Mouse (Mus musculus): Measurements from ENCODE around the gene Lyg2. TPM values are rescaled to one million over a fixed set of nuclear protein-coding genes. Genes with fewer than 3 reads are reported as not detected.

The Lyg2 gene
- polyA plus RNA-seq, 1 experiment from 2014 or later: not detected

DNA sequence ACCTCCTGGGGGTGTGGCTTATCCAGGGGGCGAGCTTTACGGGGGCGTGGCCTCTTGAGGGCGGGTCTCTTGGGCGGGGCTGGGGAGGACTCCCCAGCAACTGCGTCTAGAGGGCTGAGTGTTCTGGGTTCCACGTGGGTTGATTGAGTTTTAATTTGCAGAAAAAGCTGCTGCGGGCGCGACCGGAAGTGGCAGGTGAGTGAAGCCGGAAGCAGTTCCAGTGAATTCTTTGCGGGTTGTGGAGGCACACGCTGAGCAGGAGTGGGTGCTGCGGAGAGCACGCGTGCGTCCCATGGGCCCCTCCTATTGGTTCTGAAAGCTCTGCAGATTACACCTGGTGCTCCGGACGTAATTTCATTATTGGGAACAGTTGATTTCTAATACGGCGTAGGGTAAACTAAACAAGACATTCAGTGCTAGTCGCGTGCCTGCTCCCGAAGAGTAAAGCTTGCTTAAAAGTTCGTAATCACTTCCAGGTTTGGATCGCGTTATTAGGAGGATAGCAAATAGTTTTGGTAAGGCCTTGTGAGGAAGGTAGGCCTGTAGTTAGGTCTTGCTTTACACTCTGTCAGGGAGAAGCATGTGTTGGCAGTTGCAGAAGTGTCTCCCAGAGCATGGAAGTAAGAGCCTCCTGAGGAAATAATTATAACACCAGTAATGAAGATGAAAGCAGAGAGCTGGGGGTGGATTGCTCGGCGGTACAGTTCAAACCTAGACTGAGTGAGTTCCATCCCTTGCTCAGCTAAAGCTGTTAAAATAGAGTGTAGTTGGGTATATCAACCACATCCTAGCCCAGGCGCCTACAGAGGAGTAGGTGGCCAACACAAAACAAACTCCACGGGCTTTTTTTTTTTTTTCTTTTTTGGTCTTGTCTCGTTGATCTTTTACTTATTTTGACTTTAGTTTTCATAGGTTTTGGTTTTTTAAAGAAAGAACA lies 43.9 kb downstream of the Lyg2 start:
- H3K4me3 ChIP-seq (ENCODE audit: low read depth, low read length): peak overlapping the region; percentile 49
- DNase-seq (ENCODE audit: low spot score) (peak; percentile 75), ATAC-seq (ENCODE audit: insufficient read depth, low FRiP score, low TSS enrichment) (peak; percentile 83; the same call in 1 of the 2 replicates)
- H3K4me1 ChIP-seq (ENCODE audit: control insufficient read depth, insufficient read depth, low read length): no peaks in the 10 kb centered on the region
- H3K9ac ChIP-seq (ENCODE audit: low read length): peak overlapping the region; percentile 54
- H3K4me2 ChIP-seq (ENCODE audit: low read depth): peak overlapping the region; percentile 49
- no peaks in the 10 kb centered on the region for H3K9me3 ChIP-seq (ENCODE audit: control insufficient read depth, low read length)
- 6% methylated on average over 33 of the region's 33 CpGs for WGBS
- peaks cover 2% of the 10 kb centered on the region for H3K36me3 ChIP-seq (ENCODE audit: control insufficient read depth, insufficient read depth, low read length)
- H3K27me3 ChIP-seq (ENCODE audit: control insufficient read depth, insufficient read depth, low read length): no peaks in the 10 kb centered on the region
- no peak overlapping the region for H3K27ac ChIP-seq (ENCODE audit: low read depth, low read length)

DNA sequence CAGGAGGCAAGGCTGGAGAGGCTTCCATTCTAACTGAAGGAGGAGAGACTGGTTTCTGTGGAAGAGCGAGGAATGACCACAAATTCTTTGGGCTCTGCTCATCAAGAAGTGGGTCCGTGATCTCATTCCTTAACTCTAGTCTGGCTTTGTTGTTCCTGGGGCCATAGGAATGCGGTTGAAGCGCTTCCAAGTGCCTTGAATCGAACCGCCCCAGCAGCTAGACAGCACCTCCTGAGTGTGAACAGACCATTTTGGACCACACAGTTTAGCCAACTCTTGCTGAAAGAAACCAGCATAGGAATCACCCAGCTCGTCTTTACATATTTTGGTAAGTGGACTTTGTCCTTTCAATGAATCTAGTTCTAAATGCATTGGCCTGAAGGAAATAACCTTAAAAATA lies 44.6 kb downstream of the Lyg2 start, which contains the start of gene Lipt1:
Gene Lipt1, plus strand, starts transcription at position 35 of the 400 bp plus-strand sequence.
- no peaks in the 10 kb centered on the region for H3K4me1 ChIP-seq (ENCODE audit: control insufficient read depth, insufficient read depth, low read length)
- 8% methylated on average over 7 of the region's 7 CpGs for WGBS
- no peaks in the 10 kb centered on the region for H3K9me3 ChIP-seq (ENCODE audit: control insufficient read depth, low read length)
- H3K27ac ChIP-seq (ENCODE audit: low read depth, low read length): no peak within 1 kb of the TSS
- H3K4me3 ChIP-seq (ENCODE audit: low read depth, low read length): peak within 1 kb of the TSS; percentile 49
- ATAC-seq (ENCODE audit: insufficient read depth, low FRiP score, low TSS enrichment) (peak; percentile 49; the same call in 1 of the 2 replicates), DNase-seq (ENCODE audit: low spot score) (peak; percentile 34)
- H3K36me3 ChIP-seq (ENCODE audit: control insufficient read depth, insufficient read depth, low read length): peaks cover 2% of the 10 kb centered on the region
- H3K4me2 ChIP-seq (ENCODE audit: low read depth): peak within 1 kb of the TSS; percentile 49
- peak within 1 kb of the TSS; percentile 54 for H3K9ac ChIP-seq (ENCODE audit: low read length)
- no peaks in the 10 kb centered on the region for H3K27me3 ChIP-seq (ENCODE audit: control insufficient read depth, insufficient read depth, low read length)

- H3K4me1 ChIP-seq (ENCODE audit: control insufficient read depth, insufficient read depth, low read length): no peaks in the 10 kb centered on the region
- no peak overlapping the region for H3K4me2 ChIP-seq (ENCODE audit: low read depth)
- ATAC-seq (ENCODE audit: insufficient read depth, low FRiP score, low TSS enrichment): no peak
Observed at GRCm38 (mm10) chr1:37869362-37869761, 46.9 kb downstream of the Lyg2 start.

DNA sequence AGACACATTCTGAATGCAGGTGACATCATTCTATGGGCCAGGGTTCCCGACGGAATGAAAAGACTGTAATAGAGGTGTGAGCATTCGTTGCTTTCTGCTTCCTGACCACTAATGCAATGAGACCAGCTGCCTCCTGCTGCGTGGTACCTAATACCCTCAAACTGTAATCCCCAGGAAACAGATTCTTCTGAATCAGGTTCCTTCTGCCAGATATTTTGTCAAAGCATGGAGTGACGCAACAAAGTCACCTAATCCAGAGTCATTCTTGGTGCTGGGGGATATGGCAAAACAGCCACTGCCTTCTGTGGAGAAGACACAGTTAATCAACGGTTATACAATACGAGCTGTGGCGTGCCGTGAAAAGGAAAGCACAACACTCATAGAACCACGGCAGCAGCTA lies 47.7 kb downstream of the Lyg2 start:
- Histone ChIP-seq H3K36me3 (ENCODE audit: control insufficient read depth, insufficient read depth, low read length) (no peaks in the 10 kb centered on the region), H3K4me1 (ENCODE audit: control insufficient read depth, insufficient read depth, low read length) (no peaks in the 10 kb centered on the region), H3K9me3 (ENCODE audit: control insufficient read depth, low read length) (no peaks in the 10 kb centered on the region), H3K27me3 (ENCODE audit: control insufficient read depth, insufficient read depth, low read length) (no peaks in the 10 kb centered on the region), H3K27ac (ENCODE audit: low read depth, low read length) (no peak overlapping the region), H3K4me3 (ENCODE audit: low read depth, low read length) (no peak overlapping the region), H3K4me2 (ENCODE audit: low read depth) (no peak overlapping the region), H3K9ac (ENCODE audit: low read length) (no peak overlapping the region)
- no peak for DNase-seq (ENCODE audit: low spot score)
- no peak for ATAC-seq (ENCODE audit: insufficient read depth, low FRiP score, low TSS enrichment)
- 61% methylated on average over 10 of the region's 10 CpGs for WGBS

More at GRCm38 (mm10) chr1:37869362-37869761, 46.9 kb downstream of the Lyg2 start:
- Histone ChIP-seq H3K9me3 (ENCODE audit: control insufficient read depth, low read length) (no peaks in the 10 kb centered on the region), H3K4me3 (ENCODE audit: low read depth, low read length) (no peak overlapping the region), H3K9ac (ENCODE audit: low read length) (no peak overlapping the region), H3K27me3 (ENCODE audit: control insufficient read depth, insufficient read depth, low read length) (no peaks in the 10 kb centered on the region), H3K36me3 (ENCODE audit: control insufficient read depth, insufficient read depth, low read length) (no peaks in the 10 kb centered on the region), H3K27ac (ENCODE audit: low read depth, low read length) (no peak overlapping the region)
- no peak for DNase-seq (ENCODE audit: low spot score)
- 68% methylated on average over 2 of the region's 2 CpGs for WGBS

- H3K9me3 ChIP-seq (ENCODE audit: control insufficient read depth, low read length): no peaks in the 10 kb centered on the region
- no peaks in the 10 kb centered on the region for H3K27me3 ChIP-seq (ENCODE audit: control insufficient read depth, insufficient read depth, low read length)
- no peak overlapping the region for H3K4me2 ChIP-seq (ENCODE audit: low read depth)
- H3K4me1 ChIP-seq (ENCODE audit: control insufficient read depth, insufficient read depth, low read length): no peaks in the 10 kb centered on the region
- H3K9ac ChIP-seq (ENCODE audit: low read length): no peak overlapping the region
- H3K36me3 ChIP-seq (ENCODE audit: control insufficient read depth, insufficient read depth, low read length): no peaks in the 10 kb centered on the region
- DNase-seq (ENCODE audit: low spot score): no peak
- 74% methylated on average over 10 of the region's 10 CpGs for whole genome bisulfite sequencing
- ATAC-seq (ENCODE audit: insufficient read depth, low FRiP score, low TSS enrichment): no peak
- H3K27ac ChIP-seq (ENCODE audit: low read depth, low read length): no peak overlapping the region
- H3K4me3 ChIP-seq (ENCODE audit: low read depth, low read length): no peak overlapping the region
Observed at GRCm38 (mm10) chr1:37867684-37868322, 48.5 kb downstream of the Lyg2 start.

GRCm38 (mm10) chr1:37867056-37867455 lies 49.2 kb downstream of the Lyg2 start:
- Histone ChIP-seq H3K4me1 (ENCODE audit: control insufficient read depth, insufficient read depth, low read length) (no peaks in the 10 kb centered on the region), H3K27me3 (ENCODE audit: control insufficient read depth, insufficient read depth, low read length) (no peaks in the 10 kb centered on the region), H3K4me3 (ENCODE audit: low read depth, low read length) (no peak overlapping the region), H3K27ac (ENCODE audit: low read depth, low read length) (no peak overlapping the region), H3K36me3 (ENCODE audit: control insufficient read depth, insufficient read depth, low read length) (no peaks in the 10 kb centered on the region), H3K4me2 (ENCODE audit: low read depth) (no peak overlapping the region), H3K9ac (ENCODE audit: low read length) (no peak overlapping the region), H3K9me3 (ENCODE audit: control insufficient read depth, low read length) (no peaks in the 10 kb centered on the region)
- ATAC-seq (ENCODE audit: insufficient read depth, low FRiP score, low TSS enrichment) (no peak), DNase-seq (ENCODE audit: low spot score) (peak; percentile 24)
- WGBS: 65% methylated on average over 1 of the region's 1 CpGs

DNA sequence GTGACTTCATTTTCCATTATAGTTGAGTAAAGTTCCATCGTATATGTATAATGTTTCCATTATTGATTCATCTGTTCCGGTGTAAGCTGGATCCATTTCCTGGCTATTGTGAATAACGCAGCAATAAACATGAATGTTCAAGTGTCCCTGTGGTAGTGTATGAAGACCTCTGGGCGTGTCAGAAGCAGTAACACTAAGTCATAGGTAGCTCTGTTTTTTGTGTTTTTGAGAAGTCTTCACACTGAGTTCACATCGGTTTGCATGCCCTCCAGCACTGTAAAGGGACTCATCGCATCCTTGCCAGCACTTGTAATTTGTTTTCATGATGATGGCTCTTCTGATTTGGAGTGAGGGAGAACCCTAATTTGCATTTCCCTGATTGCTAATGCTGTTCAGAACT lies 50.0 kb downstream of the Lyg2 start, which contains the start of gene Tsga10:
Gene Tsga10, minus strand, starts transcription at position 144 of the 400 bp plus-strand sequence.
- Histone ChIP-seq H3K36me3 (ENCODE audit: control insufficient read depth, insufficient read depth, low read length) (no peaks in the 10 kb centered on the region), H3K9me3 (ENCODE audit: control insufficient read depth, low read length) (no peaks in the 10 kb centered on the region), H3K4me1 (ENCODE audit: control insufficient read depth, insufficient read depth, low read length) (no peaks in the 10 kb centered on the region), H3K9ac (ENCODE audit: low read length) (peak within 1 kb of the TSS; percentile 53), H3K27ac (ENCODE audit: low read depth, low read length) (peak within 1 kb of the TSS; percentile 85), H3K4me2 (ENCODE audit: low read depth) (peak within 1 kb of the TSS; percentile 73), H3K4me3 (ENCODE audit: low read depth, low read length) (peak within 1 kb of the TSS; percentile 64), H3K27me3 (ENCODE audit: control insufficient read depth, insufficient read depth, low read length) (no peaks in the 10 kb centered on the region)
- 87% methylated on average over 6 of the region's 6 CpGs for WGBS
- no peak for DNase-seq (ENCODE audit: low spot score)
- ATAC-seq (ENCODE audit: insufficient read depth, low FRiP score, low TSS enrichment): no peak

DNA sequence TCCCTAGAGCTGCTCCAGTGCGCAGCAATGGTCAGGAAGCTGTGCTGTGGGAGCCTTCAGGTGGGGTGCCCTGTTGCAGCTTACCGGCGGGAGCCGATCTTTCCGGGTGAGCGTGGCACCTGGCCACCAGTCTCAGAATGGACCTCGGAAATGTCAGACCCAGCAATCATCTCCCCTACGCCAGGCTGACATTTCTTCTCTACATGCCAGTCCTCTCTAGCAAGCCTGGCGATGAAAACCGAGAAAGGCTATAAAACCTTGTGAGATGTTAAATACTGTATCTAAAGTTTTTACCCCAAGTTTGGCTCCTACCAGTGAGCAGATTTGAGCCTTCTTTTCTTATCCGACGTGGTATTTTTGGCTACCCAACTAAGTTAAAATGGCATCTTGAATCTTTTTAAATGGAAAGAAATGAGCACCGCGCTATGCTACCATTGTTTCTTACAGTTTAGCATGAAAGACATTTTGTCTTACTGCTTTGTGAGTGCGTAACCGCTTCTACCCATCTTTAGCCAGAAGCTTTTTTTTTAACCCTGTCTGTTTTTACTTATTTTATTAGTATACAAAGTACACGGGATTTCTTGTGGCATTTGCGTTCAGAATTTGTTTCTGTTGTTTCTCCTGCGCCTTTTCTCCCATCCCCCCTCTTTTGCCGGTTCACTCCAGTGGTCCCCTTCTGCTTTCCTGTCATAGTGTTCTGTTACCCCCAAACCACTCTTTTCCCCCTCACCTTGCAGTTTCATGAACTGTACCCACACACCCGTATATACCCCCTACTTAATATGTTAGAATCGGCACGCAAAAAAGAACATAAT lies 50.7 kb downstream of the Lyg2 start:
- H3K27me3 ChIP-seq (ENCODE audit: control insufficient read depth, insufficient read depth, low read length): no peaks in the 10 kb centered on the region
- peak overlapping the region; percentile 53 for H3K9ac ChIP-seq (ENCODE audit: low read length)
- no peak for DNase-seq (ENCODE audit: low spot score)
- peak overlapping the region; percentile 73 for H3K4me2 ChIP-seq (ENCODE audit: low read depth)
- 13% methylated on average over 23 of the region's 23 CpGs for WGBS
- peak overlapping the region; percentile 64 for H3K4me3 ChIP-seq (ENCODE audit: low read depth, low read length)
- no peak for ATAC-seq (ENCODE audit: insufficient read depth, low FRiP score, low TSS enrichment)
- no peaks in the 10 kb centered on the region for H3K9me3 ChIP-seq (ENCODE audit: control insufficient read depth, low read length)
- peak overlapping the region; percentile 85 for H3K27ac ChIP-seq (ENCODE audit: low read depth, low read length)
- no peaks in the 10 kb centered on the region for H3K36me3 ChIP-seq (ENCODE audit: control insufficient read depth, insufficient read depth, low read length)
- no peaks in the 10 kb centered on the region for H3K4me1 ChIP-seq (ENCODE audit: control insufficient read depth, insufficient read depth, low read length)

All from neural tube, embryonic 11.5 days (tissue).